In the genomic region with DNA sequence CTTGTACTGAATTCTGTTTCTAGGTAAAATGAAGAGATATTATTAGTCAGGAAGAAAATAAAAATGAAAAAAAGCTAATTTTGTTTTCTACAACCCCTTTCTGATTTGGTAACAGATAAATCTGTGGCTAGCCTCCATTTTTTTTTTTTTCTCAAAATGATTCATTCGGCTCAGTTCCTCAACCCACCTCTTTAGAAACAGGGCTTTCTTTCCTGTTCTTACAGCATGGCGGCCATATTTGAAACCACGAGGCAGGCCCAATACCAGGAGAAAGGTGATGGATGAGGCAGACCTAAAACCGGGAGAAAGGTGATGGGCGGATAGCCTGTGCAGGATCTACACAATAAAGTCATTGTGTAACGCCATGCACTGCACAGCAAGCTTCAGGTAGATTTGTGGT, we compare ENCODE assay signal across 18 mouse cellular contexts.
DNase-seq lines count a peak whose midpoint lies in the region; ATAC-seq and TF ChIP-seq lines count a peak whose summit lies in the region.
"Had no signal": no experiment of that assay in that cellular context is flagged by ENCODE, and none has a peak within 500 bp of the region (broad histone marks: within the 10 kb centered on the region; RNA-seq: fewer than 3 reads in every experiment).

No protein-coding gene starts in this region.

- WGBS in bone marrow, adult 2 months: 37% methylated on average over 6 of the region's 6 CpGs
- 75% methylated on average over 6 of the region's 6 CpGs for WGBS in limb, embryonic 13.5 days
- 77% methylated on average over 6 of the region's 6 CpGs for WGBS in small intestine, adult 2 months

- H3K4me3 ChIP-seq in bone marrow, adult 2 months (replicated peaks; ENCODE audit: control insufficient read depth, low read depth, low read length): no peak overlapping the region
- no peak overlapping the region for H3K4me3 ChIP-seq in limb, embryonic 13.5 days
- no peak overlapping the region for H3K4me3 ChIP-seq in small intestine, adult 2 months (ENCODE audit: low read depth, low read length)
- no peak overlapping the region for H3K4me3 ChIP-seq in left cerebral cortex, adult 2 months
- H3K4me3 ChIP-seq: embryonic facial prominence, embryonic 15.5 days; heart, embryonic 10.5 days had no signal

- H3K9me3 ChIP-seq in limb, embryonic 13.5 days: no peaks in the 10 kb centered on the region
- H3K9me3 ChIP-seq: embryonic facial prominence, embryonic 15.5 days; heart, embryonic 10.5 days had no signal

- H3K36me3 ChIP-seq in limb, embryonic 13.5 days: no peaks in the 10 kb centered on the region
- no peaks in the 10 kb centered on the region for H3K36me3 ChIP-seq in small intestine, adult 2 months (ENCODE audit: control insufficient read depth, insufficient read depth, low read length)
- H3K36me3 ChIP-seq: embryonic facial prominence, embryonic 15.5 days; heart, embryonic 10.5 days had no signal

- H3K27me3 ChIP-seq in limb, embryonic 13.5 days: 0 out of 2 replicates have a peak, but pooled peaks cover 2% of the 10 kb centered on the region
- H3K27me3 ChIP-seq in small intestine, adult 2 months (ENCODE audit: control insufficient read depth, insufficient read depth, low read length): no peaks in the 10 kb centered on the region
- H3K27me3 ChIP-seq: embryonic facial prominence, embryonic 15.5 days had no signal

- DNase-seq in thymus, postnatal 25 days: peak; percentile 6
- no peak for DNase-seq in thymus, postnatal 4 days
- DNase-seq in adrenal gland, adult 18-20 months (ENCODE audit: low spot score in 2 of 2): no peak
- no peak for DNase-seq in left cerebral cortex, adult 2 months (ENCODE audit: extremely low spot score in 1 of 2, low spot score in 2 of 2)
- DNase-seq in kidney, postnatal 25 days: no peak
- DNase-seq: B cell, adult 2 months; forebrain, postnatal 0 days; gastrocnemius, postnatal 36 days; kidney, adult 8-10 months; layer of hippocampus, adult 9-11 months had no signal

- ATAC-seq in limb, embryonic 13.5 days (ENCODE audit: low FRiP score, low read depth): no peak
- ATAC-seq: forebrain, postnatal 0 days; liver, postnatal 0 days had no signal

- H3K4me1 ChIP-seq in bone marrow, adult 2 months (ENCODE audit: control insufficient read depth, insufficient read depth, low read length): peaks cover 5% of the 10 kb centered on the region; the same call in 1 of the 2 replicates
- peaks cover 18% of the 10 kb centered on the region for H3K4me1 ChIP-seq in limb, embryonic 13.5 days
- no peaks in the 10 kb centered on the region for H3K4me1 ChIP-seq in small intestine, adult 2 months (ENCODE audit: control insufficient read depth, insufficient read depth, insufficient read length, low read length)
- H3K4me1 ChIP-seq: embryonic facial prominence, embryonic 15.5 days had no signal

- no peak for TF ChIP-seq CTCF in bone marrow, adult 2 months (IDR thresholded peaks at IDR 0.05; ENCODE audit: control insufficient read depth, insufficient read depth, low read length)
- no peak for TF ChIP-seq CTCF in small intestine, adult 2 months (IDR thresholded peaks at IDR 0.05; ENCODE audit: extremely low read depth, insufficient read length, insufficient replicate concordance, low read depth, low read length)
- no peak for TF ChIP-seq CTCF in left cerebral cortex, adult 2 months (IDR thresholded peaks at IDR 0.05)

- H3K27ac ChIP-seq in bone marrow, adult 2 months (ENCODE audit: control insufficient read depth, insufficient read depth, low read depth, low read length, poor library complexity): peak overlapping the region; percentile 75
- H3K27ac ChIP-seq in limb, embryonic 13.5 days: peak overlapping the region; percentile 33; the same call in 1 of the 2 replicates
- peak overlapping the region; percentile 37; the same call in 1 of the 2 replicates for H3K27ac ChIP-seq in small intestine, adult 2 months (ENCODE audit: insufficient read depth, low read depth, low read length)
- H3K27ac ChIP-seq in left cerebral cortex, adult 2 months: no peak overlapping the region
- H3K27ac ChIP-seq: embryonic facial prominence, embryonic 15.5 days; heart, embryonic 10.5 days; stomach, postnatal 0 days had no signal

- intact Hi-C loops in left cerebral cortex, adult 2 months (cut with DNase I): no loop called here

- H3K4me2 ChIP-seq in limb, embryonic 13.5 days (replicated peaks): no peak overlapping the region
- H3K4me2 ChIP-seq: embryonic facial prominence, embryonic 15.5 days; midbrain, embryonic 11.5 days had no signal

- H3K9ac ChIP-seq in limb, embryonic 13.5 days: no peak overlapping the region
- H3K9ac ChIP-seq: embryonic facial prominence, embryonic 15.5 days; forebrain, postnatal 0 days; liver, postnatal 0 days had no signal

- TF ChIP-seq POLR2A in bone marrow, adult 2 months (IDR thresholded peaks at IDR 0.05; ENCODE audit: borderline replicate concordance, control insufficient read depth, low read depth, low read length): no peak
- TF ChIP-seq POLR2A in small intestine, adult 2 months (IDR thresholded peaks at IDR 0.05; ENCODE audit: low read depth, low read length): no peak
